Mouse (Mus musculus): Measurements from ENCODE around the gene Pcgf1.

Pcgf1 gene

DNA sequence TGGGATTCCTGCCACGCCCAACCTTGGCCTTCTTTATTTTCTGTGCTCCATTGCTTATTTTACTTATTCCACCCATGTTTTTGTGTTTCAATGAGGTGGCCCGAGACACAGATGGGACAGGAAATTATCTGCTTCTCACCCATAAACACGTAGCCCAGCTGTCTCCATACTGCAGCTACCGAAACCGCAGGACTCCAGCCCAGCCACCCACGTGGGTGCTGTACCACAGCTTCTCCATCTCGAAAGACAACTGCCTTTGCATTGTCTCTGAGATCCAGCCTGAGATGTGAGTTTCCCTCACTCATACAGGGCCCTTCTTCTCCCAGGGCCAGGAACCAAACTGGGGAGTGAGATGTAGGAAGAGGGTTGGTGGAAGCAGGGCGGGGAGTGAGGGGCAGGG, 11.7 kb upstream of the Pcgf1 start:
- no peak for DNase-seq (ENCODE audit: low read depth in 2 of 2, low spot score in 2 of 2)

DNA sequence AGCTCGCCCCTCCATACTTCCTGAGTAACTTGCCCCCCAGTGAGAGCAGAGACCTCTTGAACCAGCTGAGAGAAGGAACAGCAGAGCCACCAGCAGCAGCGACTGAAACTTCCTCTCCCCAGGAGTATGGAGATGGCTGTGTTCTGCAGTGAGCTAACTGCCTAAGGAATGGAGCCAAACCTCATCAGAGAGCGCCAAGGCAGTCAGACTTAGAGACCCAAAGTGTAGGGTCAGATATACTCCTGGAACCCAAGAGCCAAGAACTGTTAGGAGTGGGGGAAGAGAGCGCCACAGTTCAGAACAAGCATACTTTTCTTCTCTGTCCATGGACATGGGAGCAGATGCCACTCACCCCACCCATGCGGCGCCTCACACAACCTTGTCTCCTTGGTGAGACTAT, 11.2 kb upstream of the Pcgf1 start:
- no peak for DNase-seq (ENCODE audit: low read depth in 2 of 2, low spot score in 2 of 2)

DNA sequence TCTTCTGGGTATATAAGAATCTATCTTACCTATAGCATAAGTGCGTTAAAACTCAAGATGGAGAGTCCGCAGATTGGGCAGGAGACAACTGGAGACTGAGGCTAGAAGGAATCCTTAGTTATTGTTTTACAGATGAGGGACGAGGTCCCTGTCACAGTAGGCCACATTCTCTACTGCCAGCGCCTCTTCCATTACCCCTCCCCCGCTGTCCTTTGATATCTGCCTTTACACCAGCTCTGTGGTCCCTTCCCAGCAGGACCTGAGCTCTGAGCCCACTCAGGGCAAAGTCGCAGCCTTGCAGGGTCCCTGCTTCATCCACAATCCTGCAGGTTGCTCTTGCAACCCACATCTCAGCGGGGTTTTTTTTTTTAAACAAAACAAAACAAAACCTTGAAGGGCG, 9.4 kb upstream of the Pcgf1 start:
- no peak for DNase-seq (ENCODE audit: low read depth in 2 of 2, low spot score in 2 of 2)

GRCm38 (mm10) chr6:83068706-83069487, 8.8 kb upstream of the Pcgf1 start:
- DNase-seq (ENCODE audit: low read depth in 2 of 2, low spot score in 2 of 2): no peak

DNA sequence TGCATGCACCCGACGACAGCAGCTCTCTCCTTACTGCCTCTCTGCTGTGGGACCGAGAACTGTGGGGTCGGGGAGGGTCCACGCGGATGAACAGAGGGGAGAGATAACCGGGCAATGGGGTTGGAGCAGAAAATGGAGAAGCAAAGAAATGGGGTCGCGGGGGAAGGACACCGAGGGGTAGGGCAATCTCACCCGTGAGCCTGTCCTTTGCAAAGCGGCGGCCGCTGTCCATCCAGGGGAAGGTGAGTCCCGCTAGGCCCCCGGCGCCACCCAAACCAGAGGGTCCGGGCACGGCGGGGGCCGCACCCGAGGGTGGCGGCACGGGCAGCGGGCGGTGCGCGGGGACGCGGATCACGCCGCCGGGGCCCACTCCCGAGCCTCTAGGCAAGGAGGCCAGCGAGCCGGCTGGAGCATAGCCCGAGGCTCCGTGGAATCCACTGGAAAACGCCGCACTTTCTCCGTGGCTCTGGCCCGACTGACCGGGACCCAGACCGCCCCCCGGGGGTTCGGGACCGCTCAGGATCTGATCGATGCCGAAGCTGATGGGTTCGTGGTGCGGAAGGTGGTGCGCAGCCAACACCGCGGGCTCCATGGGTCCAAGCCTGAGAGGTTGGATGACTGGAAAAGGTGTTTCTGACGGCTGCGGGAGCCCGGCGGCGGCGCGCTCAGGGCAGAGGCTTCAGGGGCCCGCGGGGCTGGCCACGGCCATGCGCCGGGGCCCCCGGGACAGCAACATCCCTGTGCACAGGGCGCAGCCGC, 8.0 kb upstream of the Pcgf1 start:
- no peak for DNase-seq (ENCODE audit: low read depth in 2 of 2, low spot score in 2 of 2)

- no peak for DNase-seq (ENCODE audit: low read depth in 2 of 2, low spot score in 2 of 2)
Measured at GRCm38 (mm10) chr6:83070247-83070310, 7.6 kb upstream of the Pcgf1 start, which contains the start of gene Tlx2. Tlx2 (minus strand) TSS chr6:83070293.

GRCm38 (mm10) chr6:83070311-83071219, 7.1 kb upstream of the Pcgf1 start:
- no peak for DNase-seq (ENCODE audit: low read depth in 2 of 2, low spot score in 2 of 2)

GRCm38 (mm10) chr6:83071220-83071619, 6.4 kb upstream of the Pcgf1 start:
- DNase-seq (ENCODE audit: low read depth in 2 of 2, low spot score in 2 of 2): no peak

- peak in 1 of 2 experiments; percentile 51 for DNase-seq (ENCODE audit: low read depth in 2 of 2, low spot score in 2 of 2)
Measured at GRCm38 (mm10) chr6:83074979-83075378, 2.7 kb upstream of the Pcgf1 start.

DNA sequence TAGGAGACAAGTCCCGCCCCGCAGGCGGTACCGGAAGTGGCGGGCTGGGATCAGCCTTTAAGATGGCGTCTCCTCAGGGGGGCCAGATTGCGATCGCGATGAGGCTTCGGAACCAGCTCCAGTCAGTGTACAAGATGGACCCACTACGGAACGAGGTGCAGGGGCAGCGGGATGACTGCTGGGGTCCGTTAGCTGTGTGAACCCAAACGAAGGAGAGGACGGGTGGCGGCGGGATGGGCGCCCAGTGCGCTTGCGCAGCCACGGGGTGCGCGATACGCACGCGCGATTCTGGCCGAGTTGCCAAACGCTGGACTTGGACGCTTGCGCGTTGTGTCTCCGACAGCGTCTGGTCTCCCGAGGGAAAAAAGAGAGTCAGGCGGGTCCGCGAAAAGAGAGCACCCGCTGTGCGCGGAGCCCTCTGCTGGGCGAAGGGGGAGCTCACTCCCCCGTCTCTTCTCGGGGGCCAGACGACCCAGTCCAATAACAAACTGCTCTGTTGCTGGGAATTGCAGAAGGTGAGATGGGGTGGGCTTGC, 722 bp downstream of the Pcgf1 start:
- peak; percentile 99 to 100 for DNase-seq (ENCODE audit: low read depth in 2 of 2, low spot score in 2 of 2)

GRCm38 (mm10) chr6:83080210-83080609, 2.5 kb downstream of the Pcgf1 start:
- DNase-seq (ENCODE audit: low read depth in 2 of 2, low spot score in 2 of 2): no peak

DNA sequence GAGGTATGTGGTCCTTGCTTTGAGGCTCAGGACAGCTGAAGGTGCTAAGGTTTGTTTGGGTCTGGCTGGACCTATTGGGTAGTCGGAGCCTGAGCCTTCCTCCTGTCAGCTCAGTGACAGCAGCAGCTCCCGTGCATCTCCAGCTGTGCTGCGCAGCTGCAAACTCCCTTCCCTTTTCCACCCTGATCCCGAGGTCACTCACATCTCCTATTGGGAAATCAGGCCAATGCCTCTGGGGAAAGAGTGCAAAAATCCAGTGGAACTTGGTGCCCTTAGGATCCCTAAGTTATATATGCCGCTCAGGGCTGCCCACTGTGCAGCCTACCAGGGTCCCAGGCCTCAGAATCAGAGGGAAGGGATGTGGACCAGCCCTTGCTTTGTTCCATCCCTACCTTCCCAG, 5.8 kb downstream of the Pcgf1 start:
- DNase-seq (ENCODE audit: low read depth in 2 of 2, low spot score in 2 of 2): no peak

GRCm38 (mm10) chr6:83084477-83084876, 6.8 kb downstream of the Pcgf1 start:
- DNase-seq (ENCODE audit: low read depth in 2 of 2, low spot score in 2 of 2): no peak

GRCm38 (mm10) chr6:83086121-83087035, 8.7 kb downstream of the Pcgf1 start, which contains the start of gene Lbx2:
Lbx2 (plus strand) TSS chr6:83086367.
- DNase-seq (ENCODE audit: low read depth in 2 of 2, low spot score in 2 of 2): no peak

- no peak for DNase-seq (ENCODE audit: low read depth in 2 of 2, low spot score in 2 of 2)
Measured at GRCm38 (mm10) chr6:83087205-83087925, 9.7 kb downstream of the Pcgf1 start.

DNA sequence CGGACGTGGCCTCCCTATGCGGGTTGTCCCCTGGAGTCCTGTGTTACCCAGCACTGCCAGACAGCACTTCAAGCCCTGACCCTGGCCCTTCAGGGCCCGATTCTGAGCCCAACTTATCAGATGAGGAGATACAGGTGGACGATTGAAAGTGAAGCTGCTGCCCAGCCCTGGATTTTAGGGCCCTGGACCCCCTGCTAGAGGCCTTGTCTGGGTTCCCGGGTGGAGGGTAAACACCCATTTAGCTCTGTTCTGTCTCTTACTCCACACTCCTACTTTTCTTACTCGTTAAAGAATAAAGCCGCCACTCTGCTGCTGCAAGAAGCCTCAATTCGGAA, 10.2 kb downstream of the Pcgf1 start:
- no peak for DNase-seq (ENCODE audit: low read depth in 2 of 2, low spot score in 2 of 2)

- no peak for DNase-seq (ENCODE audit: low read depth in 2 of 2, low spot score in 2 of 2)
Measured at GRCm38 (mm10) chr6:83092416-83093127, 14.9 kb downstream of the Pcgf1 start.

DNA sequence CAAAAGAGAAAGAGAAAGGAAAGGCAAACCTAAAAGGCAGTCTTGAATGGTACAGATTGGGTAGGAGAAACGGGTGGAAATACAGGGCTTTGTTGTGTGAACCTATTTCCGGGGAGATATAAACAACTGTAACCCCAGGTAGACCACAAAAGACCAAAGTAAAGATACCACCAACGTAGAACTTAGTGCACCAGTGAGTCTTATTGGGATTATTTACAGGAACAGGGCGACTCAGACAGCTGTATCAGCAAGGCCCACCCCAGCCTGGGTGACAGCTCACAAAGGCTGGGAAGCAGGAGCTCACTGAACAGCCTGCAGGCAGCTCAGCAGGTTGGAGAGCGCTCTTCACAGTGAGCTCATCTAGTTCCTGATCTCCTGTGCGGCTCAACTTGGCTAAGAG, 18.3 kb downstream of the Pcgf1 start:
- DNase-seq (ENCODE audit: low read depth in 2 of 2, low spot score in 2 of 2): peak; percentile 57 to 66

- DNase-seq (ENCODE audit: low read depth in 2 of 2, low spot score in 2 of 2): no peak
Measured at GRCm38 (mm10) chr6:83098411-83098810, 20.7 kb downstream of the Pcgf1 start.

DNA sequence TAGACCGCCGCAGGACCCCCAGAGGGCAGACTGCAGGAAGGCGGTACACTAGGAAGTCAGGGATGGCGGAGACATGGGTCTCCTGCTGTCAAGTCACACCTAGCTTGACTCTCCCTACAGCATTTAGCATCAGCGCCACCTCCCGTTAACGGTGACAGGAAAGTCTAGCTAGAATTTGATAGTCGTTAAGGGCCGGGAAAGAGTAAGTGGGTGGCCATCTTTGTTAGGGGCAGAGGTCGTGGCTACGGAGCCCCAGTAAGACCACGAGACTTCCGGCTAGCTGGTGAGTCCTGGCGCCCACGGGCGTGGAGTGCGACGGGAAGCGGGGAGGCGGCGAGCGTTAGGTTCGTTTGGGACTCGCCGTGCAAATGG, 23.6 kb downstream of the Pcgf1 start, which contains the start of the genes Ccdc142 and Gm42688:
TSS of gene Ccdc142 (plus strand) at position 286 of the 372 bp plus-strand sequence.
TSS of gene Gm42688 (plus strand) at position 302 of the 372 bp plus-strand sequence.
- DNase-seq (ENCODE audit: low read depth in 2 of 2, low spot score in 2 of 2): peak; percentile 81 to 85

Data from CD8-positive naive resting alpha-beta T cell, adult 2 months (primary cell).